Mouse (Mus musculus) kidney, embryonic 16.5 days (tissue): ENCODE results near the gene Bcl2. TPM values are rescaled to one million over a fixed set of nuclear protein-coding genes. Genes with fewer than 3 reads are reported as not detected.
A peak's percentile ranks its signal among the peaks of the same experiment; 100 is the strongest.

Experiments used
- ATAC-seq: fragments of 200-750 bp; cut with Nextera tagmentation; 2 replicates; pipeline ENCODE4 v1.8.0; 2017; ENCODE audit warnings: moderate TSS enrichment; ENCODE audit not compliant: low FRiP score, low TSS enrichment
- H3K27ac ChIP-seq: fragments of 300-500 bp; sonication (generic); 2 replicates; pipeline ENCODE4 v1.5.1; 2014; ENCODE audit warnings: low read length
- H3K27me3 ChIP-seq: fragments of 300-500 bp; sonication (generic); 2 replicates; pipeline ENCODE4 v1.6.1; 2014; ENCODE audit warnings: low read length, control low read depth, mixed read lengths; ENCODE audit not compliant: insufficient read depth
- H3K36me3 ChIP-seq: fragments of 300-500 bp; sonication (generic); 2 replicates; pipeline ENCODE4 v1.6.1; 2014; ENCODE audit warnings: low read length, control low read depth, mixed read lengths; ENCODE audit not compliant: insufficient read depth
- H3K4me1 ChIP-seq: fragments of 300-500 bp; sonication (generic); 2 replicates; pipeline ENCODE4 v1.6.1; 2014; ENCODE audit warnings: low read length, control low read depth, mixed read lengths; ENCODE audit not compliant: insufficient read depth
- H3K4me2 ChIP-seq: fragments of 300-500 bp; sonication (generic); replicated peaks from 2 replicates; pipeline ENCODE4 v1.6.1; 2014; ENCODE audit warnings: low read depth, low read length
- H3K4me3 ChIP-seq: fragments of 300-500 bp; sonication (generic); 2 replicates; pipeline ENCODE4 v1.5.1; 2014; ENCODE audit warnings: mild to moderate bottlenecking, low read length
- H3K9ac ChIP-seq: fragments of 300-500 bp; sonication (generic); replicated peaks from 2 replicates; pipeline ENCODE4 v1.6.1; 2014; ENCODE audit warnings: low read length
- H3K9me3 ChIP-seq: fragments of 300-500 bp; sonication (generic); 2 replicates; pipeline ENCODE4 v1.6.1; 2016; ENCODE audit warnings: low read length, control low read depth
- WGBS: fragments of 180-500 bp; shearing (Covaris S2); extraction: QIAGEN DNeasy Blood & Tissue Kit; methylation state at CpG from one replicate; pipeline ENCODE4 v1.1.7; 2014; 5-methylcytosine and 5-hydroxymethylcytosine counted together
- polyA plus RNA-seq: library from polyadenylated mRNA; unstranded; fragments of >200 nt; fragmentation: Nextera tagmentation; extraction: Ambion mirVana; gene quantifications from 2 replicates; pipeline ENCODE4 v1.2.1, GENCODE M21; 2015

Gene Bcl2
- polyA plus RNA-seq, 1 experiment from 2014 or later, result 20.4 TPM

DNA sequence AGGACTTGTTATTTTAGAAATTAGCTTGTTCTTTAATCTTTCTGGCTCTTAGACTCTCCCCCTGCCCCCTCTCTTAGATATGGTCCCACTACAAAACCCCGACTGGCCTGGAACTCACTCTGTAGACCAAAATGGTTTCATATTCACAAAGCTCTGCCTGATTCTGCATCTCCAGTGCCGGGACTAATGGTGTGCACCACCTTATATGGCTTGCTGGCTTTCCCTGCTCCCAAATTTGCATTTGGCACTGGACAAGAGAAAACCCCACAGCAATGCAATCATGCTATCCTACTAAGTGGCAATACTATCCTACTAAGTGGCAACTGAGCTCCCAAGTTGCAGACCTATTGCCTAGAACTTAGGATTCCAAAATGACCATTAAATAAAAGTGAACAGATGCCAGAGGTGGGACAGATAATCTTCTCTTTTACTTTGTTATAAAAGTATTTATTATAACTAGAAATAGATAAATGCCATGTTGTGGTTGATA is 154.9 kb downstream of the Bcl2 start:
- Histone ChIP-seq H3K9ac (no peak overlapping the region), H3K4me1 (peaks cover 29% of the 10 kb centered on the region), H3K27me3 (no peaks in the 10 kb centered on the region), H3K36me3 (no peaks in the 10 kb centered on the region), H3K4me3 (no peak overlapping the region), H3K27ac (no peak overlapping the region), H3K4me2 (no peak overlapping the region), H3K9me3 (no peaks in the 10 kb centered on the region)
- ATAC-seq, result no peak
- WGBS, result 85% methylated on average over 2 of the region's 2 CpGs

DNA sequence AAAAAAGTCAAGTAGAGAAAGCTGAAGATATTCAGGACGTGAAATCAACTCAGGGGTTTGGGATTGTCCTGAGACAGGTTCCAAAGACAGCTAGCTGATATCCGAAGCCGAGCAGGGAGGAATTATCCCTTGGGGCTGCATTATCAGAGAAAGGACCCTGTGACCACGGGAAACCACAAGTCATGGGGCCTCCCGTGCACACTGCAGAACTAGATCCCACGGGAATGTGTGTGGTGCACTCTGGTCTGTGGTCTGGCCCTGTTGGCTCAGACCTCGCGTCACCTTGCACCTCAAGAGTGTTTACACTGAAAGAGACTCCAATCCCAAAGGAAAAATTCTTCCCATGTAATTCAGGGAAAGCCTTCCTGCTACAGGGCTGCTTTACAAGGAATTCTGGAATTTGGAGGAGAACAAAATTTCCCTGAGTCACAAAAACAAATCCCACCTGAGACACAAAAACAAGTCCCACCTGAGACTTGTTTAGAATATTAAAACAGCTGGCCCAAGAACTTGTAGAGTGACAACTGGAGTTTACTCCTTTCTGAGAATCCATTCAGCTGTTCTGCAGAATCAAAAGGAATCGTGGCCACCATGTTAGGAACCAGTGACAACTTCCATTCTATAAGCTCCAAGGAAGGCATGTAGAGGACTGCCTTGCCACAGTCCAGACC is 158.4 kb downstream of the Bcl2 start:
- Histone ChIP-seq H3K4me3 (no peak overlapping the region), H3K27me3 (no peaks in the 10 kb centered on the region), H3K36me3 (no peaks in the 10 kb centered on the region), H3K9me3 (no peaks in the 10 kb centered on the region), H3K4me2 (no peak overlapping the region), H3K27ac (peak overlapping the region; percentile 15; the same call in 1 of the 2 replicates), H3K4me1 (peaks cover 35% of the 10 kb centered on the region), H3K9ac (no peak overlapping the region)
- no peak for ATAC-seq
- WGBS, result 54% methylated on average over 9 of the region's 9 CpGs

DNA sequence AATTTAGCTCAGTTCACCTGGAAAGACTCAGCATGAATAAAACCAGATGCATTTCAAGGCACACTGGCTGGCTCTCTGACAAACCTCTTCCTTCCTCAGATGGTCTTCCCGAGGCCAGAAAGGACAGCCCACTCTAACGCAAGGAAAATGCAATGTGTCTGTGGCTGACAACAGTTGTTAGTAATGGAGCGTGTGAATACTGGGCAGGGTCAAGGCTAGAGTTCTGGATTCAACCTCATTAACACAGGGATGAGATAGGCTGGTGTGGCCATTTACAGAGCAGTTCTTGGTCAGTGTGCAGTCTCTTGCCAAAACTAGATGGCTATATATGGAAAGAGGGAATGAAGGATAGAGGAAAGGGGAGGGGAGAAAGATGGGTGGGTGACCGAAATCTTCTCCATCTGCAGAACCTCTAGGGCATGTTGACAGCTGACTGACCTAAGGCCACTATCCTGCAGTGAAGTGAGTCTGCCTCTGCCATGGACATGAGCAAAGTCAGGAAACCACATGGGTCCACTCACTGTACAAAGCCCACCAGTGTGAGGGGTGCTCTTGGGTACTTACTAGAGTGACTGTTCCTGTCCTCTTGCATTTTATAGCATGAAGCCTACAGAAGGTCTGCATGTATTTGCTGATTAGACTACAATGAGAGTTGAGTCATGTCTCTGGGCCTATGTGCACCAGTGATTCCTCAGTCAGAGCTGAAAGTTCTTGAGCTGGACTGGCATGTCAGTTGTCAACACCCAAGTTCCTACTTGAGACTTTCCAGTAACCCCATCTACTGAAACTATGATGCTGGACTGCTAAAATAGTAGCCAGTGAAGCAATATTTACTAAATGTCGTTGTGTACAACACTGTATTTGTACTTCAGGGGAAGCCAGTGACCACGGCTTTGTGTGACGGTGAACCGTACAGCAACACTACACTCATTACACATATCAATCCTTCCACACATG is 159.9 kb downstream of the Bcl2 start:
- Histone ChIP-seq H3K36me3 (no peaks in the 10 kb centered on the region), H3K9me3 (no peaks in the 10 kb centered on the region), H3K4me3 (no peak overlapping the region), H3K4me2 (no peak overlapping the region), H3K4me1 (peaks cover 35% of the 10 kb centered on the region), H3K9ac (no peak overlapping the region), H3K27ac (no peak overlapping the region; the same call in 1 of the 2 replicates), H3K27me3 (no peaks in the 10 kb centered on the region)
- 74% methylated on average over 8 of the region's 8 CpGs for WGBS
- peak; percentile 30; the same call in 1 of the 2 replicates for ATAC-seq

DNA sequence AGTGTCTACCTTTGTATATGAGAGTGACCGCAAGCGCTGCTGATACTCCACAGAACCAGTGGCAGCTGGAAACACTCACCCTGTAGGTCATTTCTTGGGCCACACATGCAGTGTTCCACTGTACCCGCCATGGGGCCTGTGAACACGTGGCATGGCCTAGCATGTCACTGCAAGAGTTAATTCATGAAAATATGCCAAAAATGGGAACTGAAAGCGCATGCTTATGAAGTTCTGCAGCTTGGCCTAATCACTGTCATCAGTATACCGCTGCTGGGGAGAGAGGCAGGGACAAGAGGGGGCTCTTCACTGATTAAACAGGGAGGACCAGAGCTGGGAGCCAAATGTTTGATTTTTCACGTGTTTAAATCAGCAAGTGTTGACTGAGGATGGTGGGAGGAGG is 161.2 kb downstream of the Bcl2 start:
- peaks cover 38% of the 10 kb centered on the region for H3K4me1 ChIP-seq
- no peak overlapping the region for H3K4me3 ChIP-seq
- WGBS, result 56% methylated on average over 7 of the region's 7 CpGs
- H3K36me3 ChIP-seq, result no peaks in the 10 kb centered on the region
- no peak overlapping the region for H3K9ac ChIP-seq
- H3K27me3 ChIP-seq, result no peaks in the 10 kb centered on the region
- H3K27ac ChIP-seq, result no peak overlapping the region
- no peaks in the 10 kb centered on the region for H3K9me3 ChIP-seq
- no peak overlapping the region for H3K4me2 ChIP-seq
- peak; percentile 50 for ATAC-seq

DNA sequence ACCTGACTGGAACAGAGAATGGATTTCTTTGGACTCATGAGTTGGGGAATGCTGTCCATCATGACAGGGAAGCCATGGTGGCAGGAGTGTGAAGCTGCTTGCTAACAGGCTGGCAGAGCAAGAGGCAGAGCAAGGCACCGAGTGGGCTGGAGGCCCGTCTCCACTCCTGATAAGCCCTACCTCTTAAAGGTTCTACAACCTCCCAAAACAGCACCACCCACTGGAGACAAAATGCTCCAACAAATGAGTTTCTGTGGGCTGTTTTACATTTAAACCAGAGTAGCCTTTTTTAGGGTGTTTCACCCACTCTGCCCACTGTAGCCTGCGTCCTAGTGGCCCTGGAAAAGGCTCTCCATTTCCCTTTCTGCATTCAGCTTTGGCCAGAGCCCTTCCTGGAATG is 163.5 kb downstream of the Bcl2 start:
- H3K9me3 ChIP-seq, result no peaks in the 10 kb centered on the region
- H3K27ac ChIP-seq, result peak overlapping the region; percentile 80; the same call in 1 of the 2 replicates
- no peaks in the 10 kb centered on the region for H3K36me3 ChIP-seq
- no peak overlapping the region for H3K4me3 ChIP-seq
- no peak overlapping the region for H3K4me2 ChIP-seq
- 84% methylated on average over 3 of the region's 3 CpGs for WGBS
- H3K9ac ChIP-seq, result no peak overlapping the region
- peaks cover 33% of the 10 kb centered on the region for H3K4me1 ChIP-seq
- ATAC-seq, result no peak
- H3K27me3 ChIP-seq, result no peaks in the 10 kb centered on the region

DNA sequence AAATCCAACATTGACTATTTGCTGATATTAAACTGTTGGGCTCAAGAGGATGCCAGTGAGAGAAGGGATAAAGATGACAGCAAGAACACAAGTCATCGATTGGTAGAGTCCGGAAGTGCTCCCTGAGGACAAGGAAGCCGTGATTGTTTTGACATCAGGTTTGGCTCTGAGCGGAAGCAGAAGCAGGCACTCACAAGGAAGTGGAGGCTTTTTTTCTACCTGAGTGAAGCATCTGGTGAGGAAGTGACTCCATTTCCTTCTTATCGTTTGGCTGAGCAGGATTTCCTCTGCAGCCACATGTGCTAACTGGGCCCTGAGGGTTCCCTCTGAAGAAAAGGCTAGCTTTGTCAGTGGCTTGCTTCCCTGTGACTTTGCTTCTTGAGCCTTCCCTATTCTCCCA is 165.0 kb downstream of the Bcl2 start:
- Histone ChIP-seq H3K4me2 (no peak overlapping the region), H3K9me3 (no peaks in the 10 kb centered on the region), H3K4me1 (peaks cover 26% of the 10 kb centered on the region), H3K27ac (peak overlapping the region; percentile 80; the same call in 1 of the 2 replicates), H3K4me3 (no peak overlapping the region), H3K9ac (no peak overlapping the region), H3K27me3 (no peaks in the 10 kb centered on the region), H3K36me3 (no peaks in the 10 kb centered on the region)
- 65% methylated on average over 5 of the region's 5 CpGs for WGBS
- no peak for ATAC-seq

DNA sequence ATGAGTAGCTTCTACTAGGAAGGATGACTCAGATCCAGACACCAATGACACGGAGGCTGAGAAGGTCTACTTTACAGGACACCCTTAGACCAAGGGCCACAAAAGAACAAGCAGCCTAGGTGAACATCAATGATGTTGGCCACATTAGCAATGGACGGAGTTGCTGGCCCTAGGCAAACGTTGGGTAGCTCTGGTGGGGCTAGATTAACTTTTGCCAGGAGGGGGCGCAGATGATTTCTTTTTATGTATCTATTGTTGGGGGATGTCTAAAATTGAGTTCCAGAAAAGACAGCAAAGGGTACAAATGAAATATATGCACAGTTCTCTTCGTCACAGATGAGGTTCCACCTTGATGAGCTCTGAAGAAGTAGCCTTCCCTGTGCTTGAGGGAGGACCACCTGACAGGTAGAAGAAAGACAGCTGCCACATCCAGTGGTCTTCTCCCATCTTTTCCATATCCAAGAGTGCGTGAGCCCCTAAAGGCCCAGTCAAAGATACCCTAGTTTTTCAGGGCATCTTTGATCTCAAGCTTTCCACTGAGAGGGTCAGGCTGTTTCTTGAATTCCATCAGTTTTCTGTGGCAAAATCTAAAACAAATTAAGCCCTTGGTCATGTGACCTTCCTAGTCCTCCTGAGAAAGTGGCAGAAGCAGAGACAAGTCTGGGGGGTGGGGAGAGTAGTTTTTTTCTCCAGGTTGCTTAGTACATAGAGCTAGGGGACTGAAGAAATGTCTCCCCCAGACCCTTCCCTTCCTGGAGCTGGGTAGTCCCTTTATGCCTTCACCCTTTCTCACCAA is 169.1 kb downstream of the Bcl2 start:
- no peak for ATAC-seq
- H3K4me1 ChIP-seq, result peaks cover 19% of the 10 kb centered on the region
- H3K4me3 ChIP-seq, result no peak overlapping the region
- 63% methylated on average over 6 of the region's 6 CpGs for WGBS
- no peaks in the 10 kb centered on the region for H3K9me3 ChIP-seq
- no peaks in the 10 kb centered on the region for H3K36me3 ChIP-seq
- H3K27ac ChIP-seq, result no peak overlapping the region
- no peak overlapping the region for H3K9ac ChIP-seq
- H3K27me3 ChIP-seq, result no peaks in the 10 kb centered on the region
- no peak overlapping the region for H3K4me2 ChIP-seq

DNA sequence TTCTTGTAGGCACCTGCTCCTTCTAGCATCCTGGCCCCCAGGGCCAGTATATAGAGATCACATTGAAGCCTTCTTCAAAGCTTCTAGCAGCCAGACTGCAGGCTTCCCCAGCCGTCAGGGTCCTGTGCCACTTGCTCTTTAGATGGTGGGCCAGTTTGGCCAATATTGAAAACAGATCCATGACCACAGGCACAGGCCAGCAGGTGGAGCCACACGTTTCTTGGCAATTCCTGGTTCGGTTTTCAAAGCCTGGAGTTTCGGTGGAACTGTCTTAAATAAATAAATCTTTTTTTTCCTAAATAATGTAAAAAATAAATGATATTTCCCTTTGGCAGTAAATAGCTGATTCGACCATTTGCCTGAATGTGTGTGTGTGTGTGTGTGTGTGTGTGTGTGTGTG is 171.3 kb downstream of the Bcl2 start:
- ATAC-seq, result no peak; the same call in 1 of the 2 replicates
- WGBS, result 44% methylated on average over 5 of the region's 5 CpGs

DNA sequence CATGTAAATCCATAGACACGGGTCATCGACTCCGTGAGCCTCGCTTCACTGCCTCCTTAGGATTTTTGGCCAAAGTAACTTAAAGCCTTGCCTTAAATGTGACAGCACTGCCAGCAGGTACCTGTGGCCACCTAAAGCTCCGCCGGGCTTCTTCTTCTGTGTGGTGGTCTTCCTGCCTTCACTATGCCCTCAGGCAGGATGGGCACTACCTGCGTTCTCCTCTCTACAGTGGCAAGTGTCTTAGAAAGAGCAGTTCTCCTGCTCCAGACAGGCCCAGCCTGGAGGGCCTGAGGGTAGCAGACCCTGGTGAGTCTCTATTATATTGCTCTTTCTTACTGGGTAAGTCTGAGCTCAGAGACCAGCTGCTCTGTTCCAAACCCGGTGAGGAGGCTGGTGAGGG is 172.2 kb downstream of the Bcl2 start:
- no peak for ATAC-seq

More for the DNA sequence above, 171.3 kb downstream of the Bcl2 start:
- H3K4me1 ChIP-seq, result peaks cover 7% of the 10 kb centered on the region; the same call in 1 of the 2 replicates
- no peak overlapping the region for H3K27ac ChIP-seq
- no peak overlapping the region for H3K4me3 ChIP-seq
- no peaks in the 10 kb centered on the region for H3K36me3 ChIP-seq
- H3K27me3 ChIP-seq, result no peaks in the 10 kb centered on the region
- H3K4me2 ChIP-seq, result no peak overlapping the region
- no peaks in the 10 kb centered on the region for H3K9me3 ChIP-seq
- H3K9ac ChIP-seq, result no peak overlapping the region

More for the DNA sequence above, 172.2 kb downstream of the Bcl2 start:
- WGBS, result 78% methylated on average over 8 of the region's 8 CpGs
- H3K9me3 ChIP-seq, result no peaks in the 10 kb centered on the region
- no peaks in the 10 kb centered on the region for H3K36me3 ChIP-seq
- H3K4me2 ChIP-seq, result no peak overlapping the region
- H3K27ac ChIP-seq, result peak overlapping the region; percentile 37; the same call in 1 of the 2 replicates
- H3K9ac ChIP-seq, result no peak overlapping the region
- H3K4me3 ChIP-seq, result no peak overlapping the region
- H3K4me1 ChIP-seq, result peaks cover 7% of the 10 kb centered on the region; the same call in 1 of the 2 replicates
- H3K27me3 ChIP-seq, result no peaks in the 10 kb centered on the region
